Mouse (Mus musculus): ENCODE measurements around the gene Dock9.

Gene Dock9

GRCm38 (mm10) chr14:121508929-121509328, 288.7 kb downstream of the Dock9 start:
- no peak for DNase-seq (ENCODE audit: low spot score)

- no peak for DNase-seq (ENCODE audit: low spot score)
Observed at GRCm38 (mm10) chr14:121506336-121506735, 291.3 kb downstream of the Dock9 start.

GRCm38 (mm10) chr14:121505485-121505860, 292.2 kb downstream of the Dock9 start:
- no peak for DNase-seq (ENCODE audit: low spot score)

- no peak for DNase-seq (ENCODE audit: low spot score)
Observed at GRCm38 (mm10) chr14:121504781-121505484, 292.7 kb downstream of the Dock9 start, which contains the start of gene Slc15a1. Gene Slc15a1, minus strand, starts transcription at chr14:121505252.

GRCm38 (mm10) chr14:121500577-121500976, 297.1 kb downstream of the Dock9 start:
- no peak for DNase-seq (ENCODE audit: low spot score)

- DNase-seq (ENCODE audit: low spot score) = no peak
Observed at GRCm38 (mm10) chr14:121499769-121500168, 297.9 kb downstream of the Dock9 start.

- no peak for DNase-seq (ENCODE audit: low spot score)
Observed at GRCm38 (mm10) chr14:121497800-121498199, 299.8 kb downstream of the Dock9 start.

GRCm38 (mm10) chr14:121495741-121496140, 301.9 kb downstream of the Dock9 start:
- DNase-seq (ENCODE audit: low spot score) = no peak

- no peak for DNase-seq (ENCODE audit: low spot score)
Observed at GRCm38 (mm10) chr14:121495120-121495519, 302.5 kb downstream of the Dock9 start.

- DNase-seq (ENCODE audit: low spot score) = no peak
Observed at GRCm38 (mm10) chr14:121494238-121494637, 303.4 kb downstream of the Dock9 start.

GRCm38 (mm10) chr14:121493712-121494111, 303.9 kb downstream of the Dock9 start:
- no peak for DNase-seq (ENCODE audit: low spot score)

- no peak for DNase-seq (ENCODE audit: low spot score)
Observed at GRCm38 (mm10) chr14:121492328-121492727, 305.3 kb downstream of the Dock9 start.
